Mouse (Mus musculus): ENCODE results near the gene Samd14.
A peak's percentile ranks its signal among the peaks of the same experiment; 100 is the strongest.
"Not testable (repeated sequence)": the region's sequence is repeated elsewhere in the genome, so short reads cannot be mapped to it uniquely, and the experiment has no call there.

Samd14 gene

GRCm38 (mm10) chr11:95006525-95007219 lies 3.0 kb upstream of the Samd14 start:
- DNase-seq = peak; percentile 91

- DNase-seq = no peak
Measured at GRCm38 (mm10) chr11:95007418-95007817, 2.3 kb upstream of the Samd14 start.

DNA sequence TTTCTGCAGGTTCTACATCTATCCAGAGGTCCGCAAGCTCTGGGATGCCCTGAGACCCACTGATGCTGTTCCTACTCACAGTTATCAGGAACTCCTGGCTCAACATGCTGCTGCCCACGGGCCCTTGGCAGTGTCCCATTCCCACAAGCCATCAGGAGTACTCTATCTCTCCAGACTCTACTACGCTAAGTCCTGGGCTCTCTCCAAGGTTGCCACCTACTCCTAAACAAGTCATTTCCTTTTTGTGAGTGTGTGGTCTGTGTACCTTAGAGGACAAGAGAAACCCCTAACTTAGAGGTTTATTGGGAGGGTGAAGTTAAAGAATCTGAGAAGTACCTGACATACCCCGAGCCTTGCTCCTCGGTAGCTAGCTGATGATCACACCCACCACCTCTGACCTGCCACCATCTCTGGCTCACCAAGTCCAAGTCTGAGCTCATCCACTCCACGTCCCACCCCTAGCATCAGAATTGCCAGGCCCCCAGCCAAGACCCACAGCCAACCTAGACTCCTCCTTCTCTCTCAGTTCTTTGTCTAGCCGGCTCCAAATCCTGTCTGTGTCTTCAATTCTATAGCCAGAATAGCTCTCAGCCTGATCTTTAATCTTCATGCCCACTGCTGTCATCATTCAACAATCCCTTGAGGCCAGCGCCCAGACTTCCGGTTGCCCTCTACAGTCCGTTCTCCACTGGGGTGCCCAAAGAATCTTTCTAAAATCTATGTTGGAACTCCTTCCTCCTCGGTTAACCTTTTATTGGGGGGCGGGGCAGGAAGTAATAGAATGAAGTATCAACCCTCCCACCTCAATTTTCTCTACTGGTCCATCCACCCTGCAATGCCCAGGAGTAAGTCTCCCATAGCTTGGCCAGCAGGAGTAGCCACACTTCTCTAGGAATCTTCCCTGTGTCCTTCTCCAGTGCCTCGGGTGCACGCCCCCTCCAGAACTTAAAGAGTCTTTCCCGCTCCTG lies 734 bp upstream of the Samd14 start:
- DNase-seq = peak; percentile 84

DNA sequence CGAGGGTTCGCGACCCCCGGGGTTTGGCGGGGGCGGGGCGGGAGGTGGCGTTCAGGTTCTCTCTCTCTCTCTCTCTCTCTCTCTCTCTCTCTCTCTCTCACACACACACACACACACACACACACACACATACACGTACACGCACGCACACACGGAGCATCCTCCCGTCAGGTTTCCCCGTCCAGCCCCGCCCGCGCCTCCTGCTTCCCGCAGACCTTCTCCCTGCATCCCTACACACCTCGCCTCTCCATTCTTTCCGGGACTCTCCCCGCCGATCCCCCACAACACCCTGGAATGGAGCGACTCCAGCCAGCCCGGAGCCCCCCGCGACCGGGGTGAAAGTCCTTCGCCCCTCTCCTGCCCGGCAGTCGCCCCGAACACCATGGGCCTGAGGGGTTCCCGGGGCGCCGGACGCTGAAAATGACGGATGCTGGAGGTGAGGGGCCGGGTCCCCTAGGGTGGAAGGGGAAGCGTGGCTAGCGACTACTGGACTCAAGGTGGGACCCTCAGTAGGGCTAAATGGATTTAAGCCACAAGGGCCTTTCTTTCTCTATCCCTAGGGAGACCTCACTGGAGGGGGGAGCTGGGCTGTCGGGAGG lies 561 bp downstream of the Samd14 start:
- peak; percentile 45 for DNase-seq

DNA sequence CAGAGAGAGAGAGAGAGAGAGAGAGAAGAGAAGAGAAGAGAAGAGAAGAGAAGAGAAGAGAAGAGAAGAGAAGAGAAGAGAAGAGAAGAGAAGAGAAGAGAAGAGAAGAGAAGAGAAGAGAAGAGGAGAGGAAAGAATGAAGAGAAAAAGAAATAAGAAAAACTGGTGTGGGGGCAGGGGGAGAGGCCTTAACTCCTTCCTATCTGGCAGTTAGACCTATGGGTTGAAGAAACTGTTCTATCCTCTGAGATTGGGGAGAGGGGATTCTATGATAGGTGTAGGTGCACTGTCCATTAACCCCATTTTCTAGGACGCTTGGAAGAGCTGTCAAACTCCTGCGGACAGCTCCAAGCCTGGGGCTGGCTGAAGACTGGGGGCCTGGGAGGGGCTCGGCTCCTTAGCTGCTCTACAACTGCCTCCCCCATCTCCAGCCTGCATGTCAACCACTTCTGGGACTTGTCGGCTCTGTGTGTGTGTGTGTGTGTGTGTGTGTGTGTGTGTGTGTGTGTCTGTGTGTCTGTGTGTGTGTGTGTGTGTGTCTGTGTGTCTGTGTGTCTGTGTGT lies 1.2 kb downstream of the Samd14 start:
- not testable (repeated sequence) for DNase-seq

GRCm38 (mm10) chr11:95011416-95011815 lies 1.7 kb downstream of the Samd14 start:
- DNase-seq = no peak

GRCm38 (mm10) chr11:95012075-95012474 lies 2.4 kb downstream of the Samd14 start:
- DNase-seq = no peak

GRCm38 (mm10) chr11:95012487-95012886 lies 2.8 kb downstream of the Samd14 start:
- DNase-seq = no peak

DNA sequence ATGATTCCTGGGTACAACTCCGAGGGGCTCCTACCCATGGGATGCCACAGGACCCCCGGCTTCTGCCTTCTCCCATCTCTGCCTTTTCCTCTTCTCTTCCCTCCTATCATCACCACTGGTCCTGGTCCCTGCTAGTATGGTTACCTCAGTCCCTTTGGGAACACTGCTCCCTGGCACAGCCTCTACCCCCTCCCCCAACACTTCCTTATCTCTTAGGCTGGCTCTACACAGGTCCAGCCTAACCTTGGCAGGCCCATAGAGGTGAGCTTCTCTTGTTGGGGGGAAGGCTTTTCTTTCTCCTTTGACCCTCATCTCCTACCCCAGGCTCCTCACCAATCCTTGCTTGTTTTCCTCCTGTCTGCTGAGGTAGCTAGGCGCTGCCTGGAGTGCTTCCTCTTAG lies 5.8 kb downstream of the Samd14 start:
- no peak for DNase-seq

DNA sequence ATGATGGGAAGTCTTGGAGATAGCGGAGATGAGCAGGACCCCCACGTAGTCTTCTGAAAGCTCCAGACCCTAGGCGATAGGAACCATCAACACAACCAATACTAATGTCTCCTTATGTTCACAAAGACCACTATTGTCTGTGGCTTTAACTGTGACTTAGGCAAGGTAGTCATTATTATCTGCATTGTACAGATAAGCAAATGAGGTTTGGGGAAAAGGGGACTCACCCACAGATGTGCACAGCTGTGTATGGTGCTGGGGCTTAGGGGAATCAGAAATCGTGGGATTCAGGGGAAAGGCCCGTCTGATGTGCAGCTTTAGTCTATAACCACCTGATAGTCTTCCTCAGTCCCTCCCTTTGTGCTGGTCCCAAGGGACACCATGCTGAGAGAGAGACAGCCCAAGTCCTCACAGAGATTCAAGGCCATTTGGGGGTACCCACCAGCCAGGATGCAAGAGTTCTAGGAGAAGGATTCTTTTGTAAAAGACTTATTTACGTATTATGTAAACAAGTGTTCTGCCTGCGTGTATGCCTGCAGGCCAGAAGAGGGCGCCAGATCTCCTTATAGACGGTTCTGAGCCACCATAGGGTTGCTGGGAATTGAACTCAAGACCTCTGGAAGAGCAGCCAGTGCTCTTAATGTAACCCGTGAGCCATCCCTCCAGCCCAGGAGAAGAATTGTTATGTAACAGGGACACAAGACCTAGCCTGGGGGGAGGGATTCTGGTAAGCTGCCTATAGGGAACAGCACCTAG lies 12.7 kb downstream of the Samd14 start:
- no peak for DNase-seq

DNA sequence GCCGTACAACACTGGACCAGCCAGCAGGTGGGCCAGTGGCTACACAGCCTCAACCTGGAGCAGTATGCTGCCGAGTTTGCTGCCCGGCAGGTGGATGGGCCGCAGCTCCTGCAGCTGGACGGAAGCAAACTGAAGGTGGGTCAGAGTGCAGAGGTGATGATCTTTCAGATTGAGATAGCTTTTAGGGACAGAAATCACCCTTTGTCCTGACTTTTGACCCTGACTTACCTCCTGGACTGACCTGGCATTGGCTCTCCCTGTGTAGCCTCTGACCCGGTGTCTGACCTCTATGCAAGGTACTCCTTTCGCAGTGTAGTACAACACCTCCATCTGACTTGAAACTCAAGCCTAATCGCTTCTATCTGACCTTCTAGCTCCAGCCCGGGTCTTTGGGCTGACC lies 13.8 kb downstream of the Samd14 start:
- DNase-seq = no peak

- DNase-seq = no peak
Measured at GRCm38 (mm10) chr11:95024439-95025184, 14.9 kb downstream of the Samd14 start.

GRCm38 (mm10) chr11:95025227-95026012 lies 15.7 kb downstream of the Samd14 start:
- DNase-seq = no peak

DNA sequence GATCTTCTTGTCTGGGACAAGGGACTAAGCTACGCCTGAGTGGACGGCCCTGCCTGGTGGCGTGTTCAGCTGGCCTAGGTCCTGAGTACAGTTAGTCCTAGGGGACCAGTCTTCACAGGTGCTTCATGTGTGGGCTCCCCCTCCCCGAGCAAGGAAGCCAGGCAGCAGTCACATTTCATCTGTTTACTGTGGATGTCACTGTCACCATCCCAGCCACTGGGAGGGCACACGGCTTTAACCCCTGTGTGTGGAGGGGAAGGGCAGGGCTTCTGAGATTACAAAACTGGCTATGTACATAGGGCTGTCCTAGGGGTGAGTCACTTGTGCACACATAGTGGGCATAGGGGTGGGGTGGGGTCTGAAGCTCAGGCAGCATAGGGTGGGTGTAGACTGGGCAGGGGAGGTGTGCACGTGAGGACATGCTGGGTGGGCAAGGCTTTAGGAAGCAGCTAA lies 16.4 kb downstream of the Samd14 start:
- DNase-seq = no peak

DNA sequence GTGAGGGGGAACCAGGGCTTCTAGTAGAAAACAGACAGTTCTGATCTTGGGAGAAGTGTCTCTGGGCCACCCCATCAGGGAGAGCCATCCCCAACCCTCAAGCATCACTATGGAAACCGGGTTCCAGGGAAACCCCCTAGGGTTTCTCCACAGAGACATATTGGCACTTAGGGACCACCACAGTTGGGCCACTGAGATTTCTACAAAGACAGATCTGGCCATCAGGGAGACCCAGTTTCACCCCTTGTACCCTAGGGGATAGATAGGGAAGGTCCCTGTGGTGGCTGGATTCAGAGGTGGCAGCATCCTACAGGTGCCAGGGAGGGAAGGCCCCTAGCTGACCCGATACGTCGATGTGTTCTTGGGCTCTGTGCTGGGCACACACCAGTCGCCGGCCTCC lies 17.2 kb downstream of the Samd14 start:
- no peak for DNase-seq

- no peak for DNase-seq
Measured at GRCm38 (mm10) chr11:95027850-95028470, 18.3 kb downstream of the Samd14 start.

GRCm38 (mm10) chr11:95032945-95033344 lies 23.3 kb downstream of the Samd14 start:
- no peak for DNase-seq

DNA sequence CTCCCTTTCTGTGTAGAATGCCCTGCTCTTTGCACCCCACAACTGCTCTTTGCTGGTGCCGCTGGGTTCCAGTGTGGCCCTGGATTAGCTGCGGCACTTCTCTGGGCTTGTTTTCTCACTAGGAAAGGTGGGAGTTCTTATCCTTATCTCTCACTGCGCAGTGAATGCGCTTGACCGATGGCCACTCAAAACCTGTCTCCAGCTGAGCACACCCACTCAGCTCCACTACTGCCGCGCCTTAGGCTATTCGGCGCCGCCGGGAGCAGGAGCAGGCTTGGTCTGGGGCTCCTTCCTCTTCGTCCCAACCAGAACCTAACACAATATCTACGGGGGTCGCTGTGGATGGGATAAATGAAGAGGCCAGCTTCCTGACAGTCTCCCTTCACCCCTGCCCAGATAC lies 23.9 kb downstream of the Samd14 start:
- no peak for DNase-seq

DNA sequence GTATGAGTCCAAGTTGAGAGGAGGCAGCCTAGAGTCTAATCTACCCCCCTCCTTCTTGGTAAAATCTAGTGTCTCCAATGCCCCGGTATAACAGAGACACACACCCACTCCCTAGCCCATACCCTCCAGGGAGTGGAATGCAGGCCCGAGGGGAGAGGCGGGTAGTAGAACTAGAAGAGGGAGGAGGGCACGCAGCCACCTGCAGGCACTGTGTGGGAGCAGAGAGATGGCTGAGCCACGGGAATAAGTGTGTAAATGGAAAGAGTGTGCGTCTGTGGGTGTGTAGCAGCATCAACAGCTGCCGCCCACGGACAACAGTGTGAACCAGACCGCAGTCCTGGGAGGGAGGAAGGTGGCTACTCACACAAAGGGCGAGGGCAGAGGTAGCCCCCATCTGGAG lies 25.2 kb downstream of the Samd14 start:
- DNase-seq = no peak

DNA sequence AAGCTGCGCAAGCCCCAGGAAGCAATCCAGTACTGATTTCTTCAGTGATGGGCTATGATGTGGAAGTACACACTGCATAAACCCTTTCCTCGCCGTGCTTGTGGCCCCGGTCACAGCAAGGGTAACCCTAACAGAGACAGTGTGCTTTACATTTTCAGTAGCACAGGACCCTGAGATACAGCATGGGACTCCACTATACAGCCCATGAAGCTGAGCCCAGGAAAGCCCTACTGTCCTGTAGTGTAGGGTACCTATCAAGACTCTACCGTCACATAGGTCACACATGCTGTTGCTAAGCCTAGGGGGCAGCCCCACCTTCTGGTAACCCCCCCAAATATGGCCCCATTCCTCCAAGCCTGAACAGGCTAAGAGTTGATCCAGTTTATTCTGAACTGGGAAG lies 26.8 kb downstream of the Samd14 start:
- DNase-seq = no peak
